Mouse (Mus musculus) layer of hippocampus, postnatal 10 days (tissue): ENCODE data around the gene Wdr60. TPM values are rescaled to one million over a fixed set of nuclear protein-coding genes. Genes with fewer than 3 reads are reported as not detected.

ENCODE experiments used
- DNase-seq, 2 experiments: peaks; one replicate each; pipeline ENCODE4 v3.0.0; 2021; ENCODE audit warnings: low spot score in 2 of 2
- microRNA-seq, 2 experiments: library from miRNA; unstranded; fragments of <30 nt; microRNA quantifications; one replicate each; pipeline ENCODE4 v1.2.0; 2021
- total RNA-seq, 2 experiments: library from RNA; stranded (reverse); gene quantifications; 2 replicates each; pipeline ENCODE4 v1.2.3; 2021

Gene Wdr60
- total RNA-seq, 2 experiments from 2014 or later = 12.6 to 15.6 TPM

DNA sequence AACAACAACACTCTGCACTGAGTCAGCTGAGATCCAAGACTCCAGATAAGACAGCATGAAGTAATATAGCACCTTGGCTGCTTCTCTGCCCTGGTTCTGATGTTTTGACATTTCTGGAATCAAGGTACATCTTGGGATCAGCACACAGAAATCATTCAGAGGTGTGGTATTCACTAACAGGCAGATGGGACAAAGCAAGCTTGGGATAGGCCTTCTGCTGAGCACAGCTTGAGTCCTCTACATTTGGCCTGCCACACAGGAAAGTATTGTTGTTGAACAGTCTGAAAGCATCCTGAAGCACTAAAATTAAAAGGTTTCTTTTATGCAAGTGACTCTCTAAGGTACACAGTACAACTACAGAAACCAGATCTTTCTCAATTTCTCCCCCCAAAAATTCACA lies 68.2 kb downstream of the Wdr60 start:
- DNase-seq = no peak

GRCm38 (mm10) chr12:116193952-116194351 lies 68.9 kb downstream of the Wdr60 start:
- no peak for DNase-seq

- no peak for DNase-seq
Measured at GRCm38 (mm10) chr12:116183212-116183935, 79.4 kb downstream of the Wdr60 start.

- no peak for DNase-seq
Measured at GRCm38 (mm10) chr12:116182376-116182775, 80.4 kb downstream of the Wdr60 start.

GRCm38 (mm10) chr12:116181436-116182050 lies 81.3 kb downstream of the Wdr60 start:
- no peak for DNase-seq

- no peak for DNase-seq
Measured at GRCm38 (mm10) chr12:116176930-116177329, 85.9 kb downstream of the Wdr60 start.

- no peak for DNase-seq
Measured at GRCm38 (mm10) chr12:116169666-116170065, 93.2 kb downstream of the Wdr60 start.

- DNase-seq = no peak
Measured at GRCm38 (mm10) chr12:116165368-116165767, 97.5 kb downstream of the Wdr60 start.

DNA sequence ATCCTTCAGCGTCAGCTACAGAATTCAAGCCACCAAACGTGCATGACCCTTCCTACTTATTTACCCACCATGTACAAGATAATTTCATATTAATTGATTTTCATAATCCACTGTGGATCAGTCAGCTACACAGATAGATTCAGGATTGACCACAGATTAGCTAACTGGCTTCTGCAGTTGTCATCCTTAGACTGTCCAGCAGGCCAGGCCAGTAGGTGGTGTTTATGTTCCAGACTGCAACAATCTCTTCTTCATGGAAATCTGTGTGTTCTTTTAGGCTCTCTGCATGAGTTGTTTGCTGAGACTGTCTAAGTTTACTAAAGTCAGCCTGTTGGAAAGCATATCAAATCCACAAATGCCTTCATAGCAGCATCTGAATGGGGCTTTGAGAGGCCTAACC lies 103.1 kb downstream of the Wdr60 start:
- no peak for DNase-seq

DNA sequence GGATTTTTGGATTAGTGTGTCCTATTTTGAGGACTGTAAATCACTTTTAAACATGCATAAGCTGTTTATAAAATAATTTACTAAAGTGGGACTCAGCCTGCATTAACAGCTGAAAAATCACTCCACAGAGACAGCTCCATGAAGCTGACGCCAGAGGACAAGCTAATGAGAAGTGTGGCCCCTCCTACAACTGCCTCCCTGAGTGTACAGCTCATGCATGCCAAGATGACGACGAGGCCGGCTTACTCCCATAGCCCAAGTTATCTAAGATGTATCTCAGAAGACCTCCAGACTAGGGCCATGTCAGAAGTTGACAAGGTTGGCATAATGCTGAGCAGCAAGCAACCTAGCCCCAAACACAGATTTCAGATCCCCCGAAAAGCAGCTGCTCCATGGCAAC lies 103.6 kb downstream of the Wdr60 start:
- no peak for DNase-seq

- DNase-seq = no peak
Measured at GRCm38 (mm10) chr12:116156792-116157532, 105.9 kb downstream of the Wdr60 start.

Small RNAs within 50 kb of the gene (microRNA-seq; reads per million reads assigned to microRNA genes)
- 0 reads per million in 2 experiments for gene Gm23190

Other genes with a start within 250 kb of the Wdr60 start
- gene Zfp386, start 215.3 kb downstream of the Wdr60 start, total RNA-seq = 10 to 100 TPM; 44.5 to 45.4 TPM
- gene Vipr2, start 185.3 kb downstream of the Wdr60 start, total RNA-seq = 1 to 10 TPM; 1.4 to 1.9 TPM
- gene Gm11027, start 12.4 kb upstream of the Wdr60 start, total RNA-seq = not detected
- 10 to 100 TPM; 63.2 to 67.0 TPM for gene Esyt2, start 18.2 kb upstream of the Wdr60 start, total RNA-seq
- gene Ncapg2, start 142.4 kb upstream of the Wdr60 start, total RNA-seq = 10 to 100 TPM in 1 of 2 experiments, 1 to 10 TPM in 1; 9.5 to 10.8 TPM
- gene Ptprn2, start 222.7 kb upstream of the Wdr60 start, total RNA-seq = 100 to 1,000 TPM; 234 to 251 TPM